Mouse (Mus musculus): Measurements from ENCODE around the gene Ftl1-ps1.

Ftl1-ps1 gene

DNA sequence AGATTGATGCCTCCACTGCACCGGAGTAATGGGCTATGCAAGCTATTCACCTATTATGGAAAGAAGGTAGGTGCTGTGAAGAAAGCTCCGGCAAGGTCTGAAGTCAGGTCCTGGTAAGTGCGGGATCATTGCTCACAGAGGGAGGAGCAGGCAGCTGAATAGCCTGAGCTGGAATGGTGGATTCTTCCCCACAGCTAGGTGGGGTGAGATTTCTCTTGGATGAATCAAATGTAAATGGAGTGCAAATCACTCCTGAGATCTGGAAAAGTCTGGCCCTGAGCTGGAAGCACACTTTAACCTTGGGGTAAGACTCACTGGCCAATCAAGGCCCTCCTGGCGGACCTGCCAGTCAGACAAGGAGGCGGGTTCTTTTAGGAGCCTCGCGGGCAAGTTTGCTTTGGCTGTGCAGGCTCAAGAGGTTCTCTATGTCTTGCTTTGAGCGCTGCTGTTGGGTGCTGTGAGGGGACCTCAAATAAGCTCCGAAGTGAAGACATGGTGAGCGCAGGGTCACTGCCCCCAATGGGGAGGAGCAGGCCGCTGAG, at the start of gene Ftl1-ps1:
TSS of gene Ftl1-ps1 (plus strand) at position 397 of the 542 bp plus-strand sequence.
- DNase-seq (ENCODE audit: low spot score in 2 of 2), result no peak

- DNase-seq (ENCODE audit: low spot score in 2 of 2), result no peak
Measured at GRCm38 (mm10) chr13:74350435-74350906, 49.0 kb upstream of the Ftl1-ps1 start.

GRCm38 (mm10) chr13:74356491-74356890, 43.0 kb upstream of the Ftl1-ps1 start:
- DNase-seq (ENCODE audit: low spot score in 2 of 2), result no peak

DNA sequence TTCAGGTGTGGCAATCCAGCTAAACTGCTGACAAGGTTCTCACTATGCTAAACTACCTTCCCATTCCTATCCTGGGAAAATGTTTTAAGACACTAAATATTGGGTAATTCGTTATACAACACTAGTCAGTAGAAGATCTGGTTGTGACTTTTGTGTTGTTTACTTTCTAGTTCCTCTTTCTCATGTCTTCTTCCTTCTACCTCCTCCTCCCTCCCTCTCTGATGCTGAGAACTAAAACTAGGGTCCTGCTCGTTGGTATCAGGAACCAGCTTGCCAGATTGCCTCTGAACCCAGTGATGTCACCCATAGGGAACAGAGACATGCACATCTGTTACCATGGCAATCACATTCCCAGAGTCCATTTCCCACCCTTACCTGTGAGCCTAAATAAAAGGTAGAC, 37.3 kb upstream of the Ftl1-ps1 start:
- no peak for DNase-seq (ENCODE audit: low spot score in 2 of 2)

GRCm38 (mm10) chr13:74363176-74363858, 36.2 kb upstream of the Ftl1-ps1 start:
- DNase-seq (ENCODE audit: low spot score in 2 of 2), result no peak

DNA sequence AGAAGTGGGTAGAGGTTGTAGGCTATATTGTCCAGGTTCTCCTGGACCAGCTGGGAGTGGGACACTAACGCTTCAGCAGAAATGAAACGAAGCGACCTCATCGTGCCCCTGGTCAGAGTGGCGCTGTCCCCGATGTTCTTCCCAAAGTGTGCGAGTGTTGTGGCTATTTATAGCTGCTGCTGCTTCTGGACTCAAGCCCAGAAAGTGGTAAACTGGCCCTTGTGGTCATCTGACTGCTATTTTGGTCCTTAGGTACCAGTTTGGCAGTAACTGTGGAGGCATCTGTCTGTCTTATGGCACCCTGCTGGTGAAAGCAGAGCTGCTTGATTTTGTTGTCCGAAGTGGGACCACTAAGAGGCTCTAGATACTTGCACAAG, 35.6 kb upstream of the Ftl1-ps1 start, which contains the start of gene Lrrc14b:
TSS of gene Lrrc14b (minus strand) at position 147 of the 377 bp plus-strand sequence.
- no peak for DNase-seq (ENCODE audit: low spot score in 2 of 2)

- no peak for DNase-seq (ENCODE audit: low spot score in 2 of 2)
Measured at GRCm38 (mm10) chr13:74381533-74382276, 17.8 kb upstream of the Ftl1-ps1 start.

- DNase-seq (ENCODE audit: low spot score in 2 of 2), result no peak
Measured at GRCm38 (mm10) chr13:74382289-74382688, 17.2 kb upstream of the Ftl1-ps1 start.

- DNase-seq (ENCODE audit: low spot score in 2 of 2), result no peak
Measured at GRCm38 (mm10) chr13:74389730-74390129, 9.8 kb upstream of the Ftl1-ps1 start.

DNA sequence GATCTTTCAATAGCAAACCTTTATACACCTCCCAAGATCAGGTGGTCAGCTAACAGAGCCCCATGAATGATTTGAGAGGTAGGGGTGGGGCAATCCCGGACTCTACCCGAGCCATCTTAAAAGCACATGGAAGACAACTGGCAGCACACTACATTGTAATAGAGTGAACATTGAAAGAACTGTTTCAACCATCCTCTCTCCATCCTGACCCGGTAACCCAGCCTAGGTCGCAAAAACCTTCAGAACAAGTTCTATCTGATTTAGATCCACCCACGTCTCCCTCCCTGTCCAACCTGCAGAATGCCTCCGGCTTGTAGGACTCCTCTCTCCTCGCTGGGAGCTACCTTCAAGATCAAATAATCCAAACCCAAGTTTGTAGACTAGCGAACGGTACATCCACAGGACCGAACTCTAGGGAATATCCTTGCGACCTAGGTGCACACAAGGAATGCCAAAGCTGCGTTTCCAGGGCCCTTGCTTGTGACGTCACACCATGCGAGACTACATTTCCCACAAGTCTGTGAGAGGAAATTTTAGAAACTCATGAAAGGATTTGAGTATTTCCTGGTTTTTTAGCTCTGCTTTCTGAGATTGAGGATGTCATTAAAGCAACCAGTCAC, 9.0 kb upstream of the Ftl1-ps1 start, which contains the start of gene Zfp72:
TSS of gene Zfp72 (minus strand) at position 466 of the 620 bp plus-strand sequence.
- peak; percentile 69 to 78 for DNase-seq (ENCODE audit: low spot score in 2 of 2)

DNA sequence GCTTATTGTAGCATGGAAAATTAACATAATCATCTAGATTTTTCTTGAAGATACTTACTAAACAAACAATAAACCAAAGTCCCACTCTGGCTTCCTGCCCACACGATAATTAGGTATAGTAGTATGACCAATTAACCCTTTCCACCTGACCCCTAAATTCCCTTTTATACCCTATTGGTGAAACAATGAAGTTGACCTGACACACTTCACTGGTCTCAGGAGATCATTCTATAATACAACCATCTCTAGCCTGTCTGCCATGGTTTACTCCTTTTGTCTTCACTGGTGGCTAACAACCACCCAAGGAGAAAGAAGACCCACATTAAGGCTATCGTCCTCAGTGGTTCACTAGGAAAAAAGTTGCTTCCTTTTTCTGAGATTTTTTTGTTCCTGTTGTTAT, 8.3 kb upstream of the Ftl1-ps1 start:
- DNase-seq (ENCODE audit: low spot score in 2 of 2), result no peak

- DNase-seq (ENCODE audit: low spot score in 2 of 2), result no peak
Measured at GRCm38 (mm10) chr13:74439895-74440294, 40.4 kb downstream of the Ftl1-ps1 start.

Data from urinary bladder, postnatal 36 days (tissue).